13 mouse cellular contexts compared by ENCODE assay signal in genomic region chr5:118556387-118556937, GRCm38 (mm10). TPM values are rescaled to one million over a fixed set of nuclear protein-coding genes. Genes with fewer than 3 reads are reported as not detected.
DNase-seq lines count a peak whose midpoint lies in the region; ATAC-seq lines count a peak whose summit lies in the region.
"Had no signal": no experiment of that assay in that cellular context is flagged by ENCODE, and none has a peak within 500 bp of the region (broad histone marks: within the 10 kb centered on the region; RNA-seq: fewer than 3 reads in every experiment).

No protein-coding gene starts in this region.

- H3K27me3 ChIP-seq in erythroblast, embryonic 14.5 days (ENCODE audit: control insufficient read depth) = peaks cover 43% of the 10 kb centered on the region
- H3K27me3 ChIP-seq in liver, embryonic 16.5 days (ENCODE audit: control insufficient read depth, insufficient read depth, low read depth, low read length) = peaks cover 3% of the 10 kb centered on the region
- H3K27me3 ChIP-seq in forebrain, embryonic 13.5 days = peaks cover 14% of the 10 kb centered on the region

- H3K9ac ChIP-seq in liver, embryonic 16.5 days (ENCODE audit: low read depth, low read length) = peak overlapping the region; percentile 39
- no peak overlapping the region for H3K9ac ChIP-seq in forebrain, embryonic 13.5 days

- H3K36me3 ChIP-seq in erythroblast, embryonic 14.5 days (ENCODE audit: control insufficient read depth) = peaks cover 2% of the 10 kb centered on the region; the same call in 1 of the 2 replicates
- no peaks in the 10 kb centered on the region for H3K36me3 ChIP-seq in liver, embryonic 16.5 days (ENCODE audit: control insufficient read depth, insufficient read depth)
- no peaks in the 10 kb centered on the region for H3K36me3 ChIP-seq in forebrain, embryonic 13.5 days (ENCODE audit: poor library complexity, severe bottlenecking)

- ATAC-seq in erythroblast, adult 5-6 weeks (replicated peaks; ENCODE audit: low FRiP score, poor library complexity, severe bottlenecking) = no peak
- ATAC-seq in hematopoietic stem cell, adult 5-6 weeks (replicated peaks in 1 of 2; ENCODE audit: insufficient read depth in 1 of 2, low FRiP score in 2 of 2, low TSS enrichment in 1 of 2, low read depth in 1 of 2, poor library complexity in 2 of 2, severe bottlenecking in 2 of 2) = peak; percentile 34 to 46; a peak in 3 of 4 replicates
- ATAC-seq in liver, embryonic 16.5 days (ENCODE audit: low read depth) = no peak
- ATAC-seq in forebrain, embryonic 13.5 days = no peak
- ATAC-seq: hindbrain, embryonic 16.5 days had no signal

- H3K9me3 ChIP-seq in erythroblast, embryonic 14.5 days (ENCODE audit: control insufficient read depth, low read length) = peaks cover 11% of the 10 kb centered on the region
- peaks cover 5% of the 10 kb centered on the region; the same call in 1 of the 2 replicates for H3K9me3 ChIP-seq in liver, embryonic 16.5 days (replicated peaks; ENCODE audit: control insufficient read depth, low read length)
- H3K9me3 ChIP-seq in forebrain, embryonic 13.5 days (replicated peaks) = peaks cover 4% of the 10 kb centered on the region; the same call in 1 of the 2 replicates

- peak overlapping the region; percentile 45 for H3K4me2 ChIP-seq in liver, embryonic 16.5 days (ENCODE audit: low read depth, low read length)
- H3K4me2 ChIP-seq in forebrain, embryonic 13.5 days = no peak overlapping the region

- H3K4me3 ChIP-seq in erythroblast, embryonic 14.5 days (replicated peaks) = peak overlapping the region; percentile 37
- H3K4me3 ChIP-seq in liver, embryonic 16.5 days (ENCODE audit: low read depth, low read length) = peak overlapping the region; percentile 22; the same call in 1 of the 2 replicates
- H3K4me3 ChIP-seq in forebrain, embryonic 13.5 days = no peak overlapping the region
- H3K4me3 ChIP-seq: left cerebral cortex, adult 2 months had no signal

- H3K27ac ChIP-seq in liver, embryonic 16.5 days (ENCODE audit: low read length) = peak overlapping the region; percentile 50
- no peak overlapping the region for H3K27ac ChIP-seq in forebrain, embryonic 13.5 days
- H3K27ac ChIP-seq: left cerebral cortex, adult 2 months had no signal

- peaks cover 35% of the 10 kb centered on the region for H3K4me1 ChIP-seq in erythroblast, embryonic 14.5 days (ENCODE audit: control insufficient read depth)
- H3K4me1 ChIP-seq in liver, embryonic 16.5 days (ENCODE audit: control insufficient read depth, low read depth, low read length) = peaks cover 22% of the 10 kb centered on the region
- H3K4me1 ChIP-seq in forebrain, embryonic 13.5 days = peaks cover 7% of the 10 kb centered on the region

- DNase-seq in 416B (ENCODE audit: low read depth) = peak; percentile 54
- DNase-seq in gastrocnemius, postnatal 10 days = no peak
- no peak for DNase-seq in thymus, postnatal 36 days
- DNase-seq: adrenal gland, postnatal 14 days; cerebellum, adult 11-12 months; kidney, postnatal 36 days had no signal

- 2% methylated on average over 12 of the region's 12 CpGs for WGBS in liver, embryonic 16.5 days (ENCODE audit: insufficient replicate concordance)
- 38% methylated on average over 12 of the region's 12 CpGs for WGBS in forebrain, embryonic 13.5 days

RNA-seq across cellular contexts. Expression of gene Med13l, which starts 4.0 kb away (rescaled TPM):
- 2.3 and 3.5 TPM in 2 replicates for polyA plus RNA-seq in erythroblast, embryonic 14.5 days (2012)
- 49.2 and 56.6 TPM in 2 replicates for total RNA-seq in erythroblast, adult 5-6 weeks (2015; ENCODE audit: low replicate concordance)
- total RNA-seq in erythroblast, adult 5-6 weeks (2017; ENCODE audit: low replicate concordance) = 82.2 and 99.3 TPM in 2 replicates
- total RNA-seq in hematopoietic stem cell, adult 5-6 weeks (2017) = 55.4 and 56.2 TPM in 2 replicates
- 11.2 and 12.2 TPM in 2 replicates for polyA plus RNA-seq in liver, embryonic 16.5 days (2015; fragmentation: Nextera tagmentation; extraction: Ambion mirVana)
- 17.8 and 18.6 TPM in 2 replicates for polyA plus RNA-seq in forebrain, embryonic 13.5 days (2015; fragmentation: Nextera tagmentation; extraction: Ambion mirVana)
- 10 to 100 TPM; 27.0 to 27.1 TPM for total RNA-seq in gastrocnemius, postnatal 10 days (2021)

Comparison
In these comparisons a context has a peak if more than half of its experiments do, and no peak if none do; other contexts are left out.
1. ATAC-seq: peak in hematopoietic stem cell, adult 5-6 weeks (2 of 2); none in erythroblast, adult 5-6 weeks (single experiment), liver, embryonic 16.5 days (single experiment) and forebrain, embryonic 13.5 days (single experiment).